Mouse (Mus musculus) thymus, postnatal 25 days (tissue): ENCODE data around the gene Ppt1.
A peak's percentile ranks its signal among the peaks of the same experiment; 100 is the strongest.
"Not testable (repeated sequence)": the region's sequence is repeated elsewhere in the genome, so short reads cannot be mapped to it uniquely, and the experiment has no call there.

Experiments
- DNase-seq: peaks from one replicate; pipeline ENCODE4 v3.0.0; 2022

Ppt1 gene

DNA sequence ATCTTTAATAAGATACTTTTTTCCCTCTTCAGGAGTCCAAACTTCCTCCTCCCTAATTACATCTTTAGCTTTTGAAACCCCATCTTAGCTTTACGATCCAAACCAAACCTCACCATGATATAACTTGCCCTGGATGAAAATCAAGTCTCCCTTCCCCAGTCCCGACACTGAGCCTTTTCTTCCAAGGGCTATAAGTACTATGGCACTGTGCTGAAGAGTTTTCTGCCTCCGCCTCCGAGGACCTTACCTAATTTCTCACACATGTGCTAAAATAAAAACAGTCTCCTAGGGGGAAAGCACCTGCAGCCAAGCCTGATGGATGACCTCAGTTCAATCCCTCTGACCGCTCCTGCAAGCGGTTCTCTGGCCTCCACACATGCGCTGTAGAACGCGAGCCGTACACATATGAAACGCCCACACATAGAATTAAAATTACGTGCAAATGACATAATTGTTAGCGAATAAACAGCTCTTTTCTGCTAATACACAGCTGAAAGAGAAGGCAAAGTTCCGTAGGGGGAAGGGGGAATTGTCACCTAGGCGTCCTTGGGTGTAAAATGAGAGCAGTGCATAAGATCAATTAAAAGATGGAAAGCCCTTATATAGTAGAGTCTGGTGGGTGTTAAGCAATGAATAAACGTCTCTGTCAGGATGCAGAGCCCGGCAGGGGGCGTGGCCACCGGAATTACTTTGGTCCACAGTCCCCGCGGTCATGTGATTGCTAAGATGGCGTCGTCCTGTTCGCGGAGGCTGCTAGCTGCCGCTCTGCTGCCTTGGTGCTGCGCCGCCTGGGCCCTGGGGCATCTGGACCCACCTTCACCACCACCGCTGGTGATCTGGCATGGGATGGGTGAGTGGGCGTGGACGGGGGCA lies at the start of gene Ppt1:
Gene Ppt1, plus strand, starts transcription at position 713 of the 873 bp plus-strand sequence.
- peak; percentile 91 for DNase-seq

GRCm38 (mm10) chr4:122789335-122790089 lies 46.5 kb upstream of the Ppt1 start:
- DNase-seq = no peak

DNA sequence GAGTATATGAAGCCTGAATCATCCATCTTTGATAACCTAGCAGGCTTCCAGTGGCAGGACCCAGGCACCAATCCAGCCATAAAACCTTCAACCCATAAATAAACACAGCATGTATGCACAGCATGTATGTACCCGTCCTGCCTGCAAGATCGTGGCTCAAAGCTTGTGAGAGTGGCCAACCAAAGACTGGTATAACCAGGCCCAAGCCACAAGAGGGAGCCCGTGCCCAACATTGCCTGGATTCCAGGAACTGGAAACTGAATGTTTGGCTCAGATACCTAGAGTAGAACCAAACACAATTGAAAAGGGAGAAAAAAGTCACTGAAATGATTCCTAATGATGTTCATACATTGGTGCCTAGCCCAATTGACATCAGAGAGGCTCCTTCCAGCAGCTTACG lies 27.9 kb upstream of the Ppt1 start:
- peak; percentile 86 for DNase-seq

- no peak for DNase-seq
Observed at GRCm38 (mm10) chr4:122811180-122811579, 24.9 kb upstream of the Ppt1 start.

GRCm38 (mm10) chr4:122811824-122812223 lies 24.2 kb upstream of the Ppt1 start:
- no peak for DNase-seq

GRCm38 (mm10) chr4:122816202-122816601 lies 19.8 kb upstream of the Ppt1 start:
- no peak for DNase-seq

DNA sequence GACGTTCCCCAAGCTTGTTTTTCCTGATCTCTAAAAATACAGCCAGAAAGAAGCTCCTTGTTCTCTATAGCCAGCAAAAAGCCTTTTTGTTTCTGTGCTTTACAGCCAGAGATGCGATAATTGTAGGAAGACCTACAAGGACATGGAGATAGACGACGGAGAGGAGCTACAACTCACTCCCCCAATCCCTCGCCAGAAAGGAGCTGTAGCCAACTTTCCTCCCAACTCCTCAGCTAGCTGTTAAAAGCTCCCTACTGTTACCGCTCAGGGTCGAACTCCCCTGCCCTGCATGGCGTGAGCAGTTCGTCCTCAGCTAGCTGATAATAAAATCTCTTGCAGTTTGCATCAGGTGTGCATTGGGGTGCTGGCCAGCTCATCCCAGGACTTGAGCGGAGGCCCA lies 15.1 kb upstream of the Ppt1 start:
- DNase-seq = not testable (repeated sequence)

GRCm38 (mm10) chr4:122827651-122828050 lies 8.4 kb upstream of the Ppt1 start:
- DNase-seq = peak; percentile 21

DNA sequence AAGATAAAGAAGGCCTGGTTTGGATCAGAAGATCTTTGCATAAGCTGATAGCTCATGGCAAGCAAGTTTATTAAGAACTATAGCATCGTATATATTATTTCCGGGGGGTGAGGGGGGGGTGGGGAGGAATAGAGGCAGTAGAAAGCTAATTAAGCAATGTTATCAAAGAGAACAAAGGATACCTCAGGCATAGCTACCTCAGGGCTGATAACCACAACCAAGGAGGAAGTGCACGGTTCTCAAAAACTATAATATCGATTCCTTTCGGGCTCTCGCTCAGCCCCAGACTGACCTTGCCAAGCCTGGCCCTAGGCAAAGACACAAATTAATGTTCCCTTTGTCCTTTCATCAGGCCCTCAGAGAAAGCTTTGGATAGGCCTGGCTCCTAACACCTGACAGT lies 6.7 kb upstream of the Ppt1 start:
- no peak for DNase-seq

DNA sequence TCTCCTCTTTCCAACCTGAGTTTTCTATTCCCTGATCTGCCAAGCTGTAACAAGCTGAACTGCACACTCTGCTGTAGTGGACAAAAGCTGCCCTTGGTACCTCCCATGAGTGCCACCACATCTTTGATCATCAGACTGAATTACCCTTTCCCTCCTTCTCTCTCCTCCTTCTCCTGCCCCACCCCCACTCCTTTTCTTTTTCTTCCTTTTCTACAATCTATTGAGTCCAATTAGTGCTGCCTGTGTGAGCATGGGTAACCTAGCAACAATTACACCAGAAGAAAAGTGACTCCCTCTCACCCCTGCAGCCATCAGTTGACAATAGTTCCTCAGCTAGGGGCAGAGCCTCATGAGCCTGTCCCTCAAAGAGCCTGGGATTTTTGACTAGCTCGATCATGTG lies 4.2 kb upstream of the Ppt1 start:
- no peak for DNase-seq

DNA sequence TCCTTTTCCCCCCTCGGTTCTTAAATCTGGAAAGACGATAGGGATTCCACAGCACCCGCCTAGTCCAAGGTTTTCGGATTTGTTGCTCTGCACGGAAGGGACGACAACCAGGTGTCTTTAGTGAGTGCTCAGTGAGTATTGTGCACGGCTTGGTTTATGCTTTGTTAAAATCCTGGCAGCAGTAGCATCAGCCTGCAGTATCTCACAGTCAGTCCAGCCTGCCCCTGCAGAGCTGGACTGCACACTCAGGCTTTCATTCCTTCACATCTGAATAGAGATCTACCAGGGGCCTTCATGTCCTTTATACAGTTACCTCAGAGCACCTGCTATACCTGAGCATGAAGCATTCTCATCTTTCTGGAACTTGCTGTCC lies 347 bp downstream of the Ppt1 start:
- no peak for DNase-seq

DNA sequence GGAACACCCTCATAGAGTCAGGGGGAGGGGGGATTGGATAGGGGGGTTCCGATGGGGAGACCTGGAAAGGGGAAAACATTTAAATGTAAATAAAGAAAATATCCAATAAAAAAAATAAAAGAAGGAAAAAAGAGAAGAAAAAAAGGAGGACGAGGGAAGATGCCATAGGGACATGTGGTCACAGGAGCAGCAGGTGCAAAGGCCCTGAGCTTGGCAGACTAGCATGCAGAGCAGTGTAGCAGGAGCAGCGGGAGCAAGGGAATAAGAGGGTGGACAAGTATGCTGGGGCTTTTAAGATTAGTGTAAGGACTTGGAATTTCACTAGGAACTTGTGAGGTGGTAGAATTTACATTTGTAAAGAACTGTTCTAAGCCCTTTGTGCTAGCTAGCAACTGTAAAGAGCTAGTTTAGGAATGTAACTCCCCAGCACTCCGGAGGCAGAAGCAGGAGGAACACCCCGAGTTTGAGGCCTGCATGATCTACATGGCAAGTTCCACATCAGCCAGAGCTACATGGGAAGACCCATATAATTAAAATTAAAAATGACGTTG lies 1.2 kb downstream of the Ppt1 start:
- no peak for DNase-seq

- no peak for DNase-seq
Observed at GRCm38 (mm10) chr4:122837994-122838393, 2.0 kb downstream of the Ppt1 start.

GRCm38 (mm10) chr4:122838416-122838815 lies 2.4 kb downstream of the Ppt1 start:
- DNase-seq = no peak

DNA sequence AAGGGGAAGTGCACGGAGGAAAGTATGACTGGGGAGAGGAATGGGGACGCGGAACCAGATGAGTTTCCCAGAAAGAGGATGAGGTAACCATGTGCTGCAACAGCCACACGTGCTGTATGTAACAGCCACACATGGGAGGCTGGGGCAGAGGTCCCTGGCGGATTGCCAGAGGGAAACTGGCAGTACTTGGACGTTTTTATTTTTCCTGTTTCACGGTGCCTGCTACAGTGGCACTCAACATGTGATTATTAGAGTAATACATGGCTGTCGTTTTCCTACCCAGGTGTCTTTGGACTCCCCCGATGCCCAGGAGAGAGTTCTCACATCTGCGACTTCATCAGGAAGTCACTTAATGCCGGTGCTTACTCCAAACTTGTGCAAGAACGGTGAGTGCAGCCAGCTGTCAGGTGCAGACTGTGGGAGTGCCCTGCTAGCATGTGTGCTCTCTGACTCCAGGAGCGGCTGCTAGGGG lies 12.1 kb downstream of the Ppt1 start:
- peak; percentile 73 for DNase-seq

- DNase-seq = no peak
Observed at GRCm38 (mm10) chr4:122851535-122851934, 15.5 kb downstream of the Ppt1 start.

GRCm38 (mm10) chr4:122853691-122854090 lies 17.6 kb downstream of the Ppt1 start:
- no peak for DNase-seq

DNA sequence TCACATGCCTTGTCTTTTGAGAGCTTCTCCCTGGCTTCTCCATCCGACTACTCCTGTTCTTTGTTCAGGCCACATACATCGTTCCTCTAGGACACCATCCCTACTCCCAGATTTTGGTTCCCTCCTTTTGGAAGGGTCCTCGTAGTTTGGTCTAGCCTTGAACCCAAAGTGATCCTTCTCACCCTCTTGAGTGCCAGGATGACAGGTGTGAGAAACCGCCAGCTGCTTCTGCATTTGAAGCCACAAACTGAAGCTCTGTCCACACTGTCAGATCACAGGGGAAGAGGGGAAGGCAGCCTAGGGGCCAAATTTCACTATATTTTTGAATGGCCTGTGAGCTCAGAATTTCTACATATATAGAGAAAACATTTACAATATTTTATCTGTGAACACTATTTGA lies 18.7 kb downstream of the Ppt1 start:
- DNase-seq = no peak

DNA sequence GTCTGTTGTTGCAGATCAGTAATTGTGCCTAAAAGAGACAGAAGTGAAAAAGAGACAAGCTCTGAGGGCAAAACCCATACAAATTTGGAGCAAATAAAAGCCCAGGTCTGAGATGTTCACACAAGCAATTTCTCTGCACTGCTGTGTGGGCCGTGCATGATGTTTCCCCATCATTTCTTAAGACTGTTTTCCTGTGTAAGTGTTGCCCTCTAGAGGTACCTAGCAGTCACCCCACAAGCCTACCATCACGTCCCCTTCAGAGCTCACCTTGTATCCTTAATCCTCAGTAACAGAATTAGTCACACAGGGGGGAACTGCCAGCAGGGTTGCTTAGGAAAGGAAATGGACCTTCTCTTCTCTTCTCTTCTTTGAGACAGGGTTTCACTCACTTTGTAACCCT lies 21.9 kb downstream of the Ppt1 start:
- DNase-seq = no peak

DNA sequence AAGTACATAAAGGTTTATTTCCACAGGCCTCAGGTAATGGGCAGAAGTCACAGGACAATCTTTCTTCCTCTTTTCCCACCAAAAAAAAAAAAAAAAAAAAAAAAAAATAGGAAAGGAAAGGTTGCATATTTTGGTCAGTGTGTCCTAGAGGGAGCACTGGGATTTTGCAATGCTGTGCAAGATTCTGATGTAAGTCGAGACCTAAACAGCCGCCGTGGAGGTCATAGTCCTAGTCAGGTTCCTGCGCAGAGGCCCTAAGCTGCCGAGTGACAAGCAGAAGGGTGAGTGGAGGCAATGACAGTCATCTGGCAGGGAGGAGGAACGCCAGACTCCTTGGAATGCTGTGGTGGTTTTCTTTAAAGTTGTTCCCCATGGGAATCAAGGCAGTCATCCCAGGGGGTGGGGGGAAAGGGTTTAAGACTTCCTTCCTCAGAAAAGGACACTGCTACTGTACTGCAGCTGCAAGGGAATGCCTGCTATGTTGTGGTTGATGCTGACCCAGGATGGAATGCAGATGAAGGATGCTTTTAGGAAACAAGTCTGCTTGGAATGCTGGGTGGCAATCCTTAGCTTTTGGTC lies 23.1 kb downstream of the Ppt1 start:
- no peak for DNase-seq

DNA sequence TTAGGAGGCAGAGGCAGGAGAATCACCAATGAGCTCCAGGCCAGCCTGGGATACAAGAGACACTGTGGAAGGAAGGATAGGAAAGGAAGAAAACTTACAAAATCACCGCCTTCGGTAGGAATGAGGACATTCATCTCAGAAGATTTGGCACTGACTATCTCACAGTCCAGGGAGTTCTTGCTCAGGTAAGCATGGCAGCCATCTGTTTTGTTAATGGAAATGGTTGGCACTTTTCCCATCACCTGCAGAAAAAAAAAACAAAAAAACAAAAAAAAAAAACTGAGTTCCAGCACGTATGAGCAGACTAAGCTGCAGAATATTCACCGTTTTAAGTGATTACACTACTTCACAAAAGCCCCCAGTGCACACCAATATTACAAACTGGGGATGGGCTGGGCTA lies 25.8 kb downstream of the Ppt1 start:
- DNase-seq = no peak

GRCm38 (mm10) chr4:122868041-122868440 lies 32.0 kb downstream of the Ppt1 start:
- DNase-seq = no peak

DNA sequence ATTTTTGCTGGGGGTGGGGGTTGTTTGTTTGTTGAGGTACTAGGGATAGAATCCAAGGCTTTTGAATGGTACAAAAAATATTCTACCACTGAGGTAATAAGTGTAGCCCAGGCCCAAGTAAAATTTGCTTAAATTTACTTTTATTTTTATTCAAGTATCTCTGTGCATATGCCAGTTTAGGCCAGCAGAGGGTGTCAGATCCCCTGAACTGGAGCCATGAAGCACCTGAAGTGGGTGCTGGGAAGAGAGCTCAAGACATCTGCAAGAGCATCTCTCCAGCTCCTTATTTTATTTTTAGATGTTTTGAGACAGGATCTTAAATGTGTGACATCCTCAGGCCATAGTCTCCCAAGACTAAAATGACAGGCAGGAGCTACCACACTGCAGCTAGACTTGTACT lies 34.0 kb downstream of the Ppt1 start:
- DNase-seq = peak; percentile 64
